Mouse (Mus musculus) heart, postnatal 36 days (tissue): ENCODE measurements at regions not wholly inside any gene's neighbourhood (a gene's known extent, or its start where the extent isn't known, plus 50 kb on each side); places are given as distances from the start of the nearest gene placed in this dataset.

ENCODE experiments used
- DNase-seq, 2 experiments: peaks; one replicate each; pipeline ENCODE4 v3.0.0; 2021 to 2022
- intact Hi-C: fragments of 180-260 bp; cut with DNase I; formaldehyde crosslinking; loops from one replicate; pipeline ENCODE4 v1.15.1; 2025

GRCm38 (mm10) chr2:128331681-128332080 lies 205.8 kb downstream of the Bcl2l11 start:
- intact Hi-C loops: no loop called here
- no peak for DNase-seq

GRCm38 (mm10) chr2:128333401-128334142 lies 207.7 kb downstream of the Bcl2l11 start:
- no peak for DNase-seq
- intact Hi-C loops: no loop called here

DNA sequence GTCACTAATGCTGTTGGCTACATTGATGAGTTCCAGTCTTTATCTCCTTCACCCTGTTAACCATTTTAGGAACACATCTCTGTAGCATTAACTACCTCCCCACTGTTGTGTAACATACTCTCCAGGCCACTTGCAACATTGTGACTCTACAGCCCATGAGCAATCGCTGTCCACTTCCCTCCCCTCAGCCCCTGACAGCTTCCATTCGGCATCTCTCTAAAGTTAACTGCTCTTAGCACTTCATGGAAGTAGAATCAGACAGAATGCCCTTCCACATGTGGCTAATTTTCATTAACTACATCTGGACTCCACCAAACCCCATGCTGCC lies 208.3 kb downstream of the Bcl2l11 start:
- intact Hi-C loops: no loop called here
- DNase-seq: no peak

DNA sequence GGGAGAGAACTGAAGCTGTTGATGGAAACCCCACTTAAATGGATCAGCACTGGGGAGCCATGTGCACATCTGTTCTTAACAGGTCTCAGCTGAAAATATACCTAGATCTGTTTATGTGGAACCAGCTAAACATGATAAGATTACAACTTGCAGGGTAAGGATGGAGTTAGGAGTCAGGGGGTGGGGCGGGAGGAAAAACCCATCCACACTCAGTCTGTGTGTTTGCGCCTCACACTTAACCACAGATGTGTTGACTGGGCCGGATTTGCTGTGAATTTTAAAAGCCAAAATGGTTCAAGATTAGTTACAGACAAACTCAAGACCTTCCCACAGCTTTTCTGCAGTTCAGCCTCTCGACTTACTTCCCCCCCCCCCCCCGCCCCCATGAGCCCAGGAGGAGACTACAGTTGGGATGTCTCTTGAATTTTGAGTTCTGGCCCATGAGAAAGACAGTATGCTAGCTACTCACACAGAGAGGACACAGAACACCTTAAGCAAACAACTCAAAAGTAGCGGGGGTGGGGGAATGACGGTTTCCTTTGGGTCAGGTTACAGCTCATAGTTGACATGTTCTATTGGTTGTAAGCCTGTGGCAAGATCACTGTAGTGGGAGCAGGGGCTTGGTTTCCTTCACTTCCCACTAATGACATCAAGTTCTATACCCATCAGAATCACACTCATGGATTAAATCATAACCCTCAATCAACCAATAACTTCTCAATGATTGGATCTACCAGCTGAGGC lies 209.1 kb downstream of the Bcl2l11 start:
- intact Hi-C loops: loop anchor here (5.0 kb wide), 1 partner anchor 48 kb away; no protein-coding TSS in a partner anchor
- no peak for DNase-seq

- intact Hi-C loops: loop anchor here (5.0 kb wide), 1 partner anchor 50 kb away; no protein-coding TSS in a partner anchor
- DNase-seq: no peak
Measured at GRCm38 (mm10) chr2:128337192-128337591, 211.4 kb downstream of the Bcl2l11 start.

- DNase-seq: no peak
- intact Hi-C loops: loop anchor here (2.0 to 5.0 kb wide), 3 partner anchors 25 to 213 kb away; no protein-coding TSS in a partner anchor
Measured at GRCm38 (mm10) chr2:128337791-128338190, 212.0 kb downstream of the Bcl2l11 start.

DNA sequence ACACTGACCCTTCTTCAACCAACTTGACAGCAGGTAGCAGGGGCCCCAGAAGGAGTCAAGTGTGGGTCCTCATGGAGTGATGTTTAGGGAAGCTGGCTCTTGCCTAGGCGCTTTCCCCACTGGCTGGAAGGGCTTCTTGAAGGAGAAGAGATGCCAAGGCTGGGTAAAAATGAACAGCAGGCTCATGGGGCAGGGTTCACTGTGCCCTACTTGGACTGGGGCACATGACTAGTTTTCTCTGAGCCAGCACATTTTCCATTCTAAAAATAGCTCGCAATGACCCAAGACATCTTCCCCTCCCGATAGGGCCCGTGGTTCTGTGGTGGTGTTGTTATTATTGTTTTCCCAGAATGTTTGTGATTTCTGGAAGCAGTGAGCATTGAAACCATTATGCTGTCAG lies 212.6 kb downstream of the Bcl2l11 start:
- peak; percentile 37 to 52 for DNase-seq
- intact Hi-C loops: loop anchor here (2.0 to 5.0 kb wide), 3 partner anchors 26 to 214 kb away; no protein-coding TSS in a partner anchor

DNA sequence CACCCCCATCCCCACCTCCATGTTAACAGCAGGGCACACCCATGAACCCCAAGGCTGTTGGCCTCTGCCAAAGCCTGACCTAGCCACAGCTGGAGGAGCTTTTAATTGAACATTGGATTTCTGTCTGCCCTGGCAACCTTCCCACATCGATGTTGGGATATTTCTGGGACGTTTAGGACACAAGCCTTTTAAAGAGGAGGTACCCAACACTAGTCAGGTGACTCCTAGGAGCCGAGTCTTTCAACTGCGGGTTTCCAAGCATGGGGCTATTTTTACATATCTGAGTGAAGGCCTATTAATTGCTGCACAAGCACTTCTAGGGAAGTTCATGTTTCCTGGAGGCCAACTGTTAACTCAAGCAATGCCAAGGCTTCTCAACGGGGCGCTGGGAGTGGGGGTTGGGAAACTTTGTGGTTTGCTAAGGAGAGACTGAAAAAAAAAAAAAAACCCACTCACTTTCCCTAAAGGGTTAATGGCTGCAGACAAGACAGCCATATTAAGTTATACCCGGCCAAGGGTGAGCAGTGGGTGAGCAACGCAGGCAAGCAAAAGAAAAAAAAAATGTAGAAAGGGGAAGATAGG lies 213.3 kb downstream of the Bcl2l11 start:
- intact Hi-C loops: loop anchor here (2.0 to 5.0 kb wide), 3 partner anchors 26 to 214 kb away; no protein-coding TSS in a partner anchor
- peak in 1 of 2 experiments; percentile 44 for DNase-seq

DNA sequence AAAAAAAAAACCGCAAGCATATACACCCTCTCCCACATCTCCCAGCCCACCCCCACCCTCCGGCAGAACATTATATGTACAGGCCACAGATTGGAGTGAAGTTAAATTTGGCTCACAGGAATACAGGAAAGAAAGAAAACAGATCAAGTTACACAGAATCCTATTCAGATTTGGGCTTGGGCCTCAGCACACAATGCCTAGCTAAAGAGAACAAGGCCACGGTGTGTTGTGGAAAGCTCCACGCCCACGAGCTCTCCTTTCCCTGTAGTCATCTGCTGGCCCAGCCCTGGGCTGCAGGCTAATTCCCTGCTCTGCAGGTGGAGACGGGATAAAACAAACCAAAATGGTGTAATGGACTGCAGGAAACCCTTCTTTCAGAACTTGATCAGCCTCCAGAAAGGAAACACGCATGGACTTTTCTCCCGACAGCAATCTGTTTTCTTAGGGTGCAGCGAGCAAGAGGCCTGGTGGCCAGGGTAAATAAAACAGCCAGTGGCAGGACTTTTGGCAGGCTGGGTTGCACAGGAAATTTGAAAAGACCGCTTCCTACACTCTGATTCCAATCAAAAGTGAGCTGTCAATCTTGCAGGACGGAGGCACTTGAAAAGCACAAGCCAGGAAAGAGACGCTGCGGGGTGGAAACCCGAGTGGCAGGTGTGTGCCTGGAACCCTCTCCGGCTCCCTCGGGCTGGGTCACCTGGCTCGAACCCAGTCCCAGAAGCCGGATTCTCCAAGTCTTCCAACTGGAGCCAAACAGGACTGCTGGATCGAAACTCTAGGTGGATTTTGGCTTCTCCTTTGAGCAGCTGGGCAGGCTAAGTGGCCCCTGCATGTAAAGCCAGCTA lies 214.0 kb downstream of the Bcl2l11 start:
- intact Hi-C loops: loop anchor here (2.0 to 5.0 kb wide), 3 partner anchors 27 to 215 kb away; no protein-coding TSS in a partner anchor
- DNase-seq: peak; percentile 39 to 41

DNA sequence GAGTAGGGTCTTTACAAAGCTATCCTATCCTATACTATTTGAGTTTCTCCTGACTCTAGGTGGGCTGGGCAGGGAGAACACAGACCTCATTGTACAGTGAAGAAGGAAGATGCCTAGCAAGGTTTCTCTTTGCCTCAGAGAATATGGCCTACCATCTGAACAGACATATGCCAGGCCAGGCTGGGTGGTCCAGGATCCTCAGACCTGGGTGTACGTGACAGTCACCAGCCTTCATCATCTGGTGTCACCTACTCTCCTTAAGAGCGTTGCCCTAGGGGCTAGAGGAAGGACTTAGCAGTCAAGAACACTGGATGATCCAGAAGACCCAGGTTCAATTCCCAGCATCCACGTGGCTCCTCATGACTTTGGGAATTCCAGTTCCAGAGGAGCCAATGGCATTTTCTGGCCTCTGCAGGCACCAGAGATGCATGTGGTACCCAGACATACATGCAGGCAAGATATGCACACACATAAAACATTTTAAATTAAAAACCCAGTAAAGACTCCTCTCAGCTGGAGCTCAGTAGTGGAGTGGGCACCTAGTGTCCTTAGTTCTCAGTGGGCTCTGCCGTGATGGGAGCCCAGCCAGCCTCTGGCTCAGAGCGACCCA lies 214.9 kb downstream of the Bcl2l11 start:
- intact Hi-C loops: no loop called here
- no peak for DNase-seq

DNA sequence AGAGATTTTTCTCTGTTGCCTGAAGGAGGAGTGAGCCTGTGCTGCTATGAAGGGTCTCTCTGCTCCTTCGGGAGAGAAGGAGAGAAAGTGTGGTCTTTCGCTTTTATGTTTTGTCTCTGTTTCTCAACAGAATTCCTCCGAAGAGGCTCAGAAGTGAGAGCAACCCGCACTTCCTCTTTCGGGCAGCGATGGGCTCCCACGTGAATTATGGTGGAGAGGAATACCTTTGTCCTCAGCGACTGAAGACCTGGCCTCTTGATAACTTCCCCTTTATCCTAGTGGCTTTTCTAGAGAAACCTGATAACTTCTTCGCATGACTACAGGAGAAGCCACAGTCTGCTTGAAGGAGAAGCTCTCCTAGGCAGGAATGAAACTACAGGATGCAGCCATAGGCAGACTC lies 216.4 kb downstream of the Bcl2l11 start:
- intact Hi-C loops: no loop called here
- DNase-seq: no peak

- intact Hi-C loops: no loop called here
- no peak for DNase-seq
Measured at GRCm38 (mm10) chr2:128345557-128345956, 219.7 kb downstream of the Bcl2l11 start.

DNA sequence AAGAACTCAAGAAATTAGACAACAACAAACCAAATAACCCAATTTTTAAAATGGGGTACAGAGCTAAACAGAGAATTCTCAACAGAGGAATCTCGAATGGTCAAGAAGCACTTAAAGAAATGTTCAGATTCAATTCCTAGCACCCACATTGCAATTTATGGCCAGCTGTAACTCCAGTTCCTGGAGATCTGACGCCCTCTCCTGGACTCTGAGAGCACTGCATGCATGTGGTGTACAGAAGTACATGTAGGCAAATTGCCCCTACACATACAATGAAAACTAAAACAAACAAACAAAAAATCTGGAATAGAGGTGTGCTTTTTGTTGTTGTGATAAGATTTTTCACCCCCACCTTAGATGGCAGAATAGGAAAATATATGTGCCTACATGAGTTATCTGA lies 222.7 kb downstream of the Bcl2l11 start:
- intact Hi-C loops: no loop called here

DNA sequence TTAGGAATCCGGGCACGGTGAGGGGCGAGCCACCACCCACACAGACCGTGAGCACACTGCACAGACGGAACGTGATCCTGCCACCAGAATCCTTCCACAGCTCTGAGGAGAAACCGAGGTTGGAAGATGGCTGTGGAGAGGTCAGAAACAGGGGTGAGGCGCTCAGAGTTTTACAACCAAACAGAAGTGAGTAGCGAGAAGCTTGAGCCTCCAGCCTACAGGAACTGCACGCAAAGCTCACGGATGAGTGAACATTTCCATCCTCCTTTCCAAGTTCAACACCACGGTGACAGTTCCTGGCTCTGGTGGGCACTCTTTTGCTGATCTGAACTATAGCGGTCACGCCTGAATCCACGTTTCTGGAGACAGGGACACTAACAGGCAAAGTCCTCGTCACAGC lies 225.6 kb downstream of the Bcl2l11 start:
- intact Hi-C loops: no loop called here
- no peak for DNase-seq

More for the DNA sequence above, 222.7 kb downstream of the Bcl2l11 start:
- DNase-seq: no peak

DNA sequence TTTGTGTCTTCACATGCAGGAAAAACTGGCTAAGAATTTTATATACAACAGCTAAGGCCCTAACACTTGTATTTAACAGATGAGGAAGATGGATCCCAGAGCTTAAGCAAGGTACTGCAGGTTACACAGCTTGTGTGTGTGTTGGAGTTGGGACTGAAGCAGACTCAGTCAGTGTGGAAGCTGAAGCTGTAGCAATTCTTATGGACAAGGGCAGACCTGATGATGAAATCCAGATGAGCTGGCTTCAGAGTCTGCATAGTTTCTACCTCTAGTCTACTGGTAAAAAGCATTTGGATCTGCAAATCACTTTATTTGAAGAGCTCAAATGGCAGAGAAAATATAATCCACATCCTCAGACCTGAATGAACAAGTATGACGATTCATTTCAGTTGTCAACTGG lies 226.7 kb downstream of the Bcl2l11 start:
- DNase-seq: no peak
- intact Hi-C loops: no loop called here

DNA sequence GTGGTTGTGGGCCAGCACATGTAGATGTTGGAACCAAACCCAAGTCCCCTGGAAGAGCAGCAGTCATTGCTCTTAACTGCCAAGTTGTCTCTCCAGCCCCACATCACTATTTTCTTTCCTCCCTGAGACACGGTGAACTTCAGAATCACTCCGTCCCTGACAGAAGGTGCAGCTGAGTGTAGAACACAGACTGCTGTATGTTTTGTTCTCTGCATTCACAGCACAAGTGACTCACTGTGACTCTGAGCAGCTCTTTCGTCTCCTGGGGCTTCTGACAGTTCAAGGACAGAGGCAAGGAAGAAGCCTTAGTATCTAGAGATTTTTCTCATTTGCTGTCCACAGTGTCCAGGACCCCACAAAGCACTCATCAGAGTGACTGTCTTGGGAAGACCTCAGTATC lies 227.6 kb downstream of the Bcl2l11 start:
- intact Hi-C loops: no loop called here
- no peak for DNase-seq

DNA sequence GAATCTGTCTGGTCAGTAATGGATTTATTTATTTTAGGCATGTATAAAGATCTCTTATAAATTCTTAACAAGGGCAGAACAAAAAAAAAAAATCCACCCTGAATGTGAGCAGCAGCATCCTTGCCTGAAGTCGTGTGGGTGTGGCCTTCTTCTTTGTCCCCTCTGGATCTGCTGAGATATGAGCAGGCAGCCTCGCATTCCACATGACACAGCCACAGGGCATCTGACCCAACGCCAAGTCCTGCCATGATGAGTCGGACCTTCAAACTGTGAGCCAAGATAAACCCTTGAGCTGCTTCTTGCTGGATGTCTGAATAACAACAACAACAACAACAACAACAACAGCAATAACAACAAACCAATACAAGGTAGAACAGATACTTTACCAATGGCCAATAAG lies 230.5 kb downstream of the Bcl2l11 start:
- DNase-seq: no peak
- intact Hi-C loops: no loop called here

DNA sequence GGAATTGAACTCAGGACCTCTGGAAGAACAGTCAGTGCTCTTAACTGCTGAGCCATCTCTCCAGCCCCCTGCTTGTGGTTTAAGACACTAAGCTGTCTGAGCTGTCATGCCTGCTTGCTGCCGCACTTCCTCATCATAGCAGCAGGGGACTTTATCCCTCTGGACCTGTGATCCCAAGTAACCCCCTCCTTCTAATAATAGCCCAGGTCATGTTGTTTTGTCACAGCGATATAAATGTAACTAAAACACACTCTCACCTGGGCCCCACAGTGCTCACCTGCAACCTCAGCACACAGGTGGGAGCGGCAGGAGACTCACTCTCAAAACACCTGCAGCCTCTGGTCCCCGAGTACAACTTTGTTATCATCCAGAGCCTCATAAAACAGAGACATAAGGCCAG lies 231.9 kb upstream of the Spdye4c start:
- no peak for DNase-seq
- intact Hi-C loops: no loop called here

DNA sequence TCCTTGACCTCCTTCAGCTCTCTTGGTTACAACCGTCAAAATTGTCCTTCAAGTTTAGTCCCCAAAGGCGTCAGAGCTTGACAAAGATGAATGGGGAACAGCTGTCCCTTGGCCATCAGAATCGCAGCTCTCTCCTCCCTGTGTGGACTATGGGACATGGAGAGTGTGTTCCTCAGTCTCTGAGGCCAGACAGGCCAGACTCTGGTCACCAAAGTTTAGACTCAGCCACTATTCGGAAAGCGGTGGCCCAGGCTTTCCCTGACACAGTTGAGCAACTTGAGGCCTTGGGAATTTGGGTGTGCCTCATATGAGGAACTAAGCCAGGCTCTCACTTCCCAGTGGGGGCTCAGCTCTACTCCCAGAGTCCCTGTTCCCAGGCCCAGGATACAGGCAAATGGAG lies 230.5 kb upstream of the Spdye4c start:
- intact Hi-C loops: no loop called here
- peak; percentile 34 to 52 for DNase-seq

DNA sequence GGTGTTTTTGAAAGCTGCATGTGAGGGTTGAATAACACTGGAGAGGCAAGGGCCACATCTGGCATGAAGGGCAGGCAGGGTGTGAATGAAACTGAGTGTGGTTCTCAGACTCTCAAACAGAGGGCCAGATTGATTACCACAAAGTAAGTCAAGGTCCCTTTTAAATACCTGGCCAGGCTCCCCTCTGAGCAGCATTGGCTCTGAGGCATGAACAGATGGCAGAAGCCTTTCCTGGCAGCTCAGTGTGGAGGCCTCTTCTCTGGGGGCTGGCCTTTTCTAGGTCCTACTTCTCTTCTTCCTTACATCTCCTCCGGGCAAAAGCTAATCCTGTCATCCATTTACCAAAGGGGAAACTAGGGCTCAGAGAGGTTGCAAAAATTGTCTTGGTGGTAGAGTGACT lies 229.6 kb upstream of the Spdye4c start:
- no peak for DNase-seq
- intact Hi-C loops: no loop called here
